Mouse (Mus musculus): ENCODE measurements at regions not wholly inside any gene's neighbourhood (a gene's known extent, or its start where the extent isn't known, plus 50 kb on each side); places are given as distances from the start of the nearest gene placed in this dataset.

GRCm38 (mm10) chr3:50761766-50762165, 318.4 kb upstream of the Slc7a11 start:
- no peak for DNase-seq

- no peak for DNase-seq
These were observed 314.7 kb upstream of the Slc7a11 start for GRCm38 (mm10) chr3:50758106-50758505.

DNA sequence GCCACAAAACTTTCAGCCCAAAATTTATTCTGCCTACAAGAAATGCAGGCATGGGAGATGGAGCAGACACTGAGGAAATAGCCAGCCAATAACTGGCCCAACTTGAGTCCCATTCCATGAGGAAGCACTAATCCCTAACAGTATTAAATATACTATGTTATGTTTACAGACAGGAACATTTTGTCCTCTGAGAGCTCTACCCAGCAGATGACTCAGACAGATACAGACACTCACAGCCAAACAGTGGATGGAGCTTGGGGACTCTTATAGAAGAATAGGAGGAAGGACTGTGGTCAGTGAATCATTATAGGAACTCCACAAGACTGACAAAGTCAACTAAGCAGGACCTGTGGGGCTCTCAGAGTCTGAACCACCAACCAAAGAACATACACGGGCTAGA, 293.8 kb upstream of the Slc7a11 start:
- DNase-seq = no peak

- no peak for DNase-seq
These were observed 275.6 kb upstream of the Slc7a11 start for GRCm38 (mm10) chr3:50719035-50719434.

DNA sequence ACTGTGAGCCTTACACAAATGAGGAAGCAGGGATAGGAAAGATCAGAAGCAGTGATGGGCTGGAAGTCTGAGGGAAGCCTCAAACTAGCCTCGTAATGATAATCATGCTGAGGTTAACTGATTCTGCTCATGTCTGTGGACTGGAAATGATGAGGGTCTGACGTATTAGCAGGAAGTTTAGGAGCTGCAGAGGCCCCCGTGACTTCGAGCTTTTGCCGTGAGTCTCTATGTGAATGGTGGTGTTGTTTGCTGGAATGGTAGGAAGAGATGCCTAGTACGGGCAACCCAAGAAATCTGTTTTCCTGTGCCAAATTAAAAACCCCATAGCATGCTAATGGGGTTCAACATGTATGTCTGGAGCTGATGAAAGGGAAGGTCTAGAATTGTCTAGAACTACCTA, 270.0 kb upstream of the Slc7a11 start:
- DNase-seq = no peak

DNA sequence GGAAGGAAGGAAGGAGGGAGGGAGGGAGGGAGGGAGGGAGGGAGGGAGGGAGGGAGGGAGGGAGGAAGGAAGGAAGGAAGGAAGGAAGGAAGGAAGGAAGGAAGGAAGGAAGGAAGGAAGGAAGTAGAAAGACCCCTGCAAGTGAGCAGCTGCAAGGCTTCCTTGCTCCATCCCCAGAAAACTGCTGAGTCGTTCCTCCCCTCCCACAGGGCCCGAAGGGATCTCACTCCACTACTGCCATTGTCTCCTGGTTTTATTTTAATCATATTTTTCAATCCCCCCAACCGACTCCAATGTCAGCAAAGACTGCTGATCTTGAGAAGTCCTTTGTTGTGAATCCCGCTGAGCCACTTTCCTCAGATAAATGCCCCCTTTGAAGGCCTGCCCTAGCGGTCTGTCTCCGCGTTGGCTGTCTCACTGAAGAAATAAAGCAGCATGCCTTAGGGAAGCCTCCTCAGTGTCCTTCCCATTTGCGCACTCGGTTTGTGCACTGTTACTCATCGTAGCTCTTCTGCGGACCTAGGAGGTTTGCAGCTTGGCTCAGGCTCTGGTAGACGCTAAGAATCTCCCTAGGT, 266.1 kb upstream of the Slc7a11 start:
- no peak for DNase-seq

DNA sequence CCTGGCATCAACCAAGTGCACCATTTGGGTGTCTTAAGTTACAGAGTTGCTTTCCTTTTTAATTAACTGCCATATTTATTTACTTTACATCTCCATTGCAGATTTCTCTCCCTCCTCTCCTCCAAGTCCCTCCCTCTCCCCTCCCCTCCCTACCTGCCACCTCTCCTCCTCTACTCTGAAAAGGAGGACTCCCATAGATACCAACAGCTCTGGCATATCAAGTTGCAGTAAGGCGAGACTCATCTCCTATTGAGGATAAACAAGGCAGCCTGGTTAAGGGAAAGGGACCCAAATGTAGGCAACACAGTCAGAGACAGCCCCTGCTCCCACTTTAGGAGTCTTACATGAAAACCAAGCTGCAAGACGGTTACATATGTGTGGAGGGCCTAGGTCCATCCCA, 263.3 kb upstream of the Slc7a11 start:
- DNase-seq = no peak

- no peak for DNase-seq
These were observed 251.7 kb upstream of the Slc7a11 start for GRCm38 (mm10) chr3:50694904-50695680.

GRCm38 (mm10) chr3:50694497-50694896, 251.1 kb upstream of the Slc7a11 start:
- peak; percentile 61 to 72 for DNase-seq

- no peak for DNase-seq
These were observed 248.9 kb upstream of the Slc7a11 start for GRCm38 (mm10) chr3:50692306-50692705.

DNA sequence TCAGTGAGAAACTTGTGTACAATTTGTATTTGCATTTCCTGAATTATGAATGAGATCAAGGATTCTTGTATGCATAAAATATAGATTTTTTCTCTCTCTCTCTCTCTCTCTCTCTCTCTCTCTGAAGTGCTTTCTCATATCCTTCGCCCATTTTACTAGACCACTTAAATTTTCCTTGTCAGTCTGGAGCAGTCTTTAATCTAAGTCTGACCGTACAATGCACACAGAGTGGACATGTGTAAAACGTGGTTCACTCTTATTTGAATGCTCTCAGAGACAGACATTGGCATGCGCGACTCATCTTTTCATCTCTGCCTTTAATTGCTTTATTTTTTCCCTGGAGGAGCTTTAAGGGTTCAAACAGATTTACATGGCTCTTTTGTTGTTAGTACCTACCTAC, 247.3 kb upstream of the Slc7a11 start:
- DNase-seq = no peak

DNA sequence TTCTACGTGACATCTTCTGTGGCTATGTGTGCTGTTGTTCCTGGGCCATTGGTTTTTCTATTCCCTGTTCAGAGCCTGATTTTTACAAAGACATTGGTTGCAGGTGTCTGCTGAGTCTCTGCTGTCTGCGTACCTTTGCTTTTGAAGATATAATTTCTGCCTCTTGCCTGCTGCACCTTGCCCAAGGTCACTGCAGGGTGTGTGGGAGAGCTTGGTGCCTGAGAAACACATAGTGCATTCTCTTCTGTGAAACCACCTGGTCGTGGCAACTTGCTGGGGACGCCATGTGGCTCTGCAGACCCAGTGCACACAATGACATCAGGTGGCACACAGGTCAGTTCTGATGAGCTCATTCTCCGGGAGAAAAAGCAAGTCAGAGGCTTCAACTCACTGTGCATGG, 246.0 kb upstream of the Slc7a11 start:
- DNase-seq = no peak

DNA sequence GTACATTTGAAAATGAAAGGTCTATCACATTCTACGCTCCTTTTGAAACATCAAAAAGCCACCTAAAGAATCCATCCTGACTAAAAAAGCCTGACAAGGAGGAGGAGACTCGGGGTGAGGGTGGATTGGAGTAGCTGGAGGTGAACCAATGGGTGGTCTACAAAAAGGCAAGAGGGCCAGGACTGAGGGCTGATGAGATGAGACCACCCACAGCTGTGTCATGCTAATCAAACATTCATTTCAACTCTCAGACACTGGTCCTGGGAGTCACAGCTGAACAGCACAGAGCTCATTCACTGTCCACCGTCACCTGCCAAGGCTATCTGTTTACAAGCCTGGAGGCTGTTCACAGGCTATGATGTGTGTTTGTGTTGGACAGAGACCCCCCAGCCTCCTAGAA, 244.3 kb upstream of the Slc7a11 start:
- DNase-seq = no peak

DNA sequence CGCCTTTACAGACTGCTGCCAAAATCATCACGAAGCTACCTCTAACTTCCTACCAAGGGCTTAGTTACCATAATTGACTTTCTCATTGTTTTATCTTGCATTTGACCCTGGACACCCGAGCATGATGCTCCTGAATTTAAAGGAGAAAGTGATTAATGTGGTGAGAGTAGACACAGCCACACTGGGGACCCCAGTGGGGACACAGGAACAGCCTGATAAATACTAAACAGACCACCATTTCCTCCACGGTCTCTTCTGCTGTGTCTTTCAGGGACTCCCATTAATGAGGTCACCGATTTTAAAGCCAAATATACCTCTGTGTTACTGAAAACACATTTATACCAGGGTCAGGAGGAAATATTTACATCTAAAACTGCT, 235.2 kb upstream of the Slc7a11 start:
- no peak for DNase-seq

- no peak for DNase-seq
These were observed 234.7 kb upstream of the Slc7a11 start for GRCm38 (mm10) chr3:50677953-50678610.

DNA sequence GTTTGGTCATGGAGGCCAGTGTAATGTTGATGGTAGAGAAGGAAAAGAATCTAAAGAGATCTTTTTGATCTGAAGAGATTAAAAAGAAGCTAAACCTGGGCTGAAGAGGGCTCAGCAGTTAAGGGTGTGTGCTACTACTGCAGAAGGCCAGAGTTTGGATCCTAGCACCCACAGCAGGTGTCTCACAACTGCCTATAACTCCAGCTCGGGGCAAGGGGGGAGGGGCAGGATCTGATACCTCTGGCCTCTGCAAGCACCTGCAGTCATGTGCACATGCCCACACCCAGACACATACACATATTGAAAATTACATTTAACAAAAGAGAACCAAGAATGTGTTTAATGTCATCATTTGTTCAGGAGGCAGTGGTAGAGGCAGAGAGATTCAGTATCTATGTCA, 232.4 kb upstream of the Slc7a11 start:
- DNase-seq = no peak

- no peak for DNase-seq
These were observed 231.6 kb upstream of the Slc7a11 start for GRCm38 (mm10) chr3:50674860-50675566.

GRCm38 (mm10) chr3:50665316-50665715, 221.9 kb upstream of the Slc7a11 start:
- no peak for DNase-seq

DNA sequence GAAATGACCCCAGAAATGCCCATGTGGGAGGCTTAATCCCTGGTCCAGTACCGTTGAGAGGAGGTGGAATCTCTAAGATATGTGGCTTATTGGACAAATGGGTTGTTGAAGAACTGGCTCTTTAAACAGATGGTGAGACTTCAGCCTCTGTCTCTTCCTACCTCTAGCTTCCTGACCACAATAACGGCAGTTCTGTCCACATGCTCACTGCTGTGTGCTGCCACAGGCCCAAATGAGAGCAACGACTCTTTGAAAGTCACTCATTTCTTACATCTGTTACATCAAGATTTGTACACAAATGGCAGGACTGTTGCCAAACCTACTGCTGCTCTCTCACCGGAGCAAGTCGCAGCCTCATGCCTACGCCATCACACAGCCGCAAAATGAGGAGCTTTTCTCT, 217.6 kb upstream of the Slc7a11 start:
- DNase-seq = no peak

DNA sequence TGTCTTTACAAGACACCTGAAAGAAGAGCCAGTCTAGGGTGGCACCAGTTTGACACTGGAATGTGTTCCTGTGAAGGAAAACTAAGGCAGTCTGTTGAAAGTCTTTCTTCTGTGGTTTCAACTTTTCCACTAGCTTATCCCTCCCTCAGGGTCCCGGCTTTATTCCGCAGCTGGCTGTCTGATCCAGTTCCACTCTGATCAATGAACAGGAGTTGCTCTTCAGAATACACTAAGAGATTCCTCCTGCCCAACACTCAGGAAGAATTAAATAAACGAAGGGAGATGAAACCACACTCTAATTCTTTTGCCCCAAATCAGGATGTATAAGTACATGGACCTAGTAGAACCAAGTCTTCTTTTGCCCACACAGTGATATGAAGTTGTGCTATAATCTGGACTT, 217.2 kb upstream of the Slc7a11 start:
- DNase-seq = no peak

- DNase-seq = no peak
These were observed 214.5 kb upstream of the Slc7a11 start for GRCm38 (mm10) chr3:50657890-50658289.

- DNase-seq = no peak
These were observed 211.0 kb upstream of the Slc7a11 start for GRCm38 (mm10) chr3:50654441-50654840.

DNA sequence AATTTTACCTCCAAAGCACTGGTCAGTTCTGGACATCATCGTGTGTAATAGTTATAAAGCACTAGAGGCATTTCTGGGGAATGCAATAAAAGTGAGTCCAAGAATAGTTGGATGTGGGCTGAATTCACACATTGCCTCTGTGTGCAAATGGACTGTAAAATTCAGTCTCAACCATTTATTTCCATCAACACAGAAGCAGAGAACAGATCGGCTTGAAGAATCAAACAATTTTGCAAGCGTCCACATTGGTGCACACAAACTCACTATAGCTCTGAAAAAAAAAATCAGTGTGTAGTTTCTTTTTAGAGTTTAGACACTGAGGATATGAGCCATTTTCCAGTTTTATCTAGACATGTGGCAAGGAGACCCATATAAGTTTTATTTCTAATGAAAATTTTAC, 208.9 kb upstream of the Slc7a11 start:
- DNase-seq = no peak

DNA sequence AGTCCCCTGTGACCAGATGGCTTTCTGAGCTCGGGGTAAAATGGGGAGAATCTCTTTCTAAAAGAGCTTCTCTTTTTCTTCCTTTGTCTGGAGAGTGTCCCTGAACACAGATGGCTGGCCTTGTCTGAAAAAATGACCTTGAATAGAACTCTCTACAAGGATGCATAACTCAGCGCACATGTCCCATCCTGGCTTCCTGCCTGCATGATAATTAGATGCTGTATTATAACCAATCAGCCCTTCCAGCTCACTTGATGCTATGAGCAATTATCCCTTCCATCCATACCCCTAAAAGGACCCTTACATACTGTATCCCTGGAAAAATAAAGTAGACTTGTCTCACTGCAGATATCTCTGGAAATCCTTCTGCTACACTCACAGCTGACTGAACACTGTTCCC, 199.7 kb upstream of the Slc7a11 start:
- peak in 1 of 2 experiments; percentile 7 for DNase-seq

All from cerebellum, postnatal 14 days (tissue).